Mouse (Mus musculus): Measurements from ENCODE around the gene Nle1. TPM values are rescaled to one million over a fixed set of nuclear protein-coding genes. Genes with fewer than 3 reads are reported as not detected.
"Not testable (repeated sequence)": the region's sequence is repeated elsewhere in the genome, so short reads cannot be mapped to it uniquely, and the experiment has no call there.

Gene Nle1
- polyA plus RNA-seq, 1 experiment from 2014 or later, result 40.3 TPM

DNA sequence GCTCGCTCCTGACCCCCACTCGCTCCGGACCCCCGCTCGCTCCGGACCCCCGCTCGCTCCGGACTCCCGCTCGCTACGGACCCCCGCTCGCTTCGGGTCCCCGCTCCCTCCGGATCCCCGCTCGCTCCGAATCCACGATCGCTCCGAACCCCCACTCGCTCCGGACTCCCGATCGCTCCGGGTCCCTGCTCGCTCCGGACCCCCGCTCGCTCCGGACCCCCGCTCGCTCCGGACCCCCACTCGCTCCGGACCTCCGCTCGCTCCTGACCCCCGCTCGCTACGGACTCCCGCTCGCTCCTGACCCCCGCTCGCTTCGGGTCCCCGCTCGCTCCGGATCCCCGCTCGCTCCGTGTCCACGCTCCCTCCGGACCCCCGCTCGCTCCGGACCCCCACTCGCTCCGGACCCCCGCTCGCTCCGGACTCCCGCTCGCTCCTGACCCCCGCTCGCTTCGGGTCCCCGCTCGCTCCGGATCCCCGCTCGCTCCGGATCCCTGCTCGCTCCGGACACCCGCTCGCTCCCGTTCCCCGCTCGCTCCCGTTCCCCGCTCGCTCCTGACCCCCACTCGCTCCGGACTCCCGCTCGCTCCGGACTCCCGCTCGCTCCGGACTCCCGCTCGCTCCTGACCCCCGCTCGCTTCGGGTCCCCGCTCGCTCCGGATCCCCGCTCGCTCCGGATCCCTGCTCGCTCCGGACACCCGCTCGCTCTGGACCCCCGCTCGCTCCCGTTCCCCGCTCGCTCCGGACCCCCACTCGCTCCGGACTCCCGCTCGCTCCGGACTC is 23.6 kb upstream of the Nle1 start:
- H3K27me3 ChIP-seq (ENCODE audit: low read depth, poor library complexity, severe bottlenecking), result peaks cover 92% of the 10 kb centered on the region
- peak; percentile 17 for DNase-seq (ENCODE audit: low spot score)
- H3K27ac ChIP-seq (replicated peaks); H3K36me3 ChIP-seq; H3K9me3 ChIP-seq (replicated peaks): not testable (repeated sequence)
- H3K4me1 ChIP-seq, result peaks cover 21% of the 10 kb centered on the region
- WGBS, result 1% methylated on average over 119 of the region's 119 CpGs
- peak overlapping the region; percentile 61 for H3K4me3 ChIP-seq

DNA sequence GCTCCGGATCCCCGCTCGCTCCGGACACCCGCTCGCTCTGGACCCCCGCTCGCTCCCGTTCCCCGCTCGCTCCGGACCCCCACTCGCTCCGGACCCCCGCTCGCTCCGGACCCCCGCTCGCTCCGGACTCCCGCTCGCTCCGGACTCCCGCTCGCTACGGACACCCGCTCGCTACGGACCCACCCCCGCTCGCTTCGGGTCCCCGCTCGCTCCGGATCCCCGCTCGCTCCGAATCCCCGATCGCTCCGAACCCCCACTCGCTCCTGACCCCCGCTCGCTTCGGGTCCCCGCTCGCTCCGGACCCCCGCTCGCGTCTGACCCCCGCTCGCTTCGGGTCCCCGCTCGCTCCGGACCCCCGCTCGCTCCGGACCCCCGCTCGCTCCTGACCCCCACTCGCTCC is 22.9 kb upstream of the Nle1 start:
- Histone ChIP-seq H3K4me1 (peaks cover 21% of the 10 kb centered on the region), H3K4me3 (peak overlapping the region; percentile 61), H3K27me3 (ENCODE audit: low read depth, poor library complexity, severe bottlenecking) (peaks cover 92% of the 10 kb centered on the region)
- not testable (repeated sequence) for H3K36me3 ChIP-seq; H3K9me3 ChIP-seq (replicated peaks); DNase-seq (ENCODE audit: low spot score); H3K27ac ChIP-seq (replicated peaks)
- WGBS, result under 1% methylated on average over 58 of the region's 63 CpGs

DNA sequence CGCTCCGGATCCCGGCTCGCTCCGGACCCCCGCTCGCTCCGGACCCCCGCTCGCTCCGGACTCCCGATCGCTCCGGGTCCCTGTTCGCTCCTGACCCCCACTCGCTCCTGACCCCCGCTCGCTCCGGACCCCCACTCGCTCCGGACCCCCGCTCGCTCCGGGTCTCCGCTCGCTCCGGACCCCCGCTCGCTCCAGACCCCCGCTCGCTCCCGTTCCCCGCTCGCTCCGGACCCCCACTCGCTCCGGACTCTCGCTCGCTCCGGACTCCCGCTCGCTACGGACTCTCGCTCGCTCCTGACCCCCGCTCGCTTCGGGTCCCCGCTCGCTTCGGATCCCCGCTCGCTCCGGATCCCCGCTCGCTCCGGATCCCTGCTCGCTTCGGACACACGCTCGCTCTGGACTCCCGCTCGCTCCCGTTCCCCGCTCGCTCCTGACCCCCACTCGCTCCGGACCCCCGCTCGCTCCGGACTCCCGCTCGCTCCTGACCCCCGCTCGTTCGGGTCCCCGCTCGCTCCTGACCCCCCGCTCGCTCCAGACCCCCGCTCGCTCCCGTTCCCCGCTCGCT is 22.3 kb upstream of the Nle1 start:
- Histone ChIP-seq H3K27me3 (ENCODE audit: low read depth, poor library complexity, severe bottlenecking) (peaks cover 92% of the 10 kb centered on the region), H3K4me3 (peak overlapping the region; percentile 61), H3K4me1 (peaks cover 21% of the 10 kb centered on the region)
- peak; percentile 30 for DNase-seq (ENCODE audit: low spot score)
- not testable (repeated sequence) for H3K36me3 ChIP-seq; H3K9me3 ChIP-seq (replicated peaks); H3K27ac ChIP-seq (replicated peaks)
- 1% methylated on average over 85 of the region's 85 CpGs for WGBS

DNA sequence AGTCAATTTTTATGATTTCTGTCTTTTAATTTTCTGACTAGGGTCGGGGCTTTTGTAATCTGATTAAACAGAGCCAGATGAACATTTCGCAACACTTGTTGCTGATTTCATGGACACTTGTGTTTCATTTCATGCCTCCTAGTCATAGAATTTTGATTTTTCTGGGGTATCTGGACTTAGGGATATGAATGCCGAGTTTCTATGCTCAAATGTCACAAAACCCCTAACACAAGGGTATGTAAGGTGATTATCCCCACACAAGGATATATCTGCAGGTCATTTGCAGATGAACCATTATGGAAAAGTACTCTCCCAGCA is 21.4 kb upstream of the Nle1 start:
- Histone ChIP-seq H3K4me3 (no peak overlapping the region), H3K4me1 (peaks cover 21% of the 10 kb centered on the region), H3K9me3 (replicated peaks) (no peaks in the 10 kb centered on the region), H3K36me3 (no peaks in the 10 kb centered on the region), H3K27ac (replicated peaks) (no peak overlapping the region), H3K27me3 (ENCODE audit: low read depth, poor library complexity, severe bottlenecking) (peaks cover 87% of the 10 kb centered on the region)
- whole genome bisulfite sequencing, result 55% methylated on average over 3 of the region's 3 CpGs
- DNase-seq (ENCODE audit: low spot score), result no peak

DNA sequence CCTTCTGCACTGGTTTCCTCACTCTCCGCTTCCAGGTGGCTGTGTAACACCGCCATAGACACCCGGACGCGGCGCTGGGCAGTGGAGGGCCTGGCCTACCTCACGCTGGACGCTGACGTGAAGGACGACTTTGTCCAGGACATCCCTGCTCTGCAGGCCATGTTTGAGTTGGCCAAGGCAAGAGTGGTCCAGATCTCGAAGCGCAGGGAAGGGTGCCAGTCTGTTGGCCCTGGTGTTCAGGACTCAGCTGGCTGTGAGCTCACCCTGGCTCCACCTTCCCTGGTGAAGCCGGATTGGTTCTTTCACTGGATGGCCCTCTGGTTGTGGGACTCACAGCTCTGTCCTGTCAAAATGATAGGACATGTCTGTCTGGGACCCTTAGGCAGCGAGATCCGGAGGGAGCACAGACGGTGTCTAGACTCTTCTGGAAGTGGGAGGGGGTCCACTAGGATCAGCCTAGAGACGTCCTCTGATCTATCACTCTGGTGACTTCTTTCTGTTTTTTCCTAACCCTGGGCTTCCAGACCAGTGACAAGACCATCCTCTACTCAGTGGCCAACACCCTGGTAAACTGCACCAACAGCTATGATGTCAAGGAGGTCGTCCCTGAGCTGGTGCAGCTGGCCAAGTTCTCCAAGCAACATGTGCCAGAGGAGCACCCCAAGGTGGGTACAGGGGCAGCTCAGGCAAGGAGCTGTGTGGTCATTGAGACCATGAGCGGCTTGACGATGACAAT is 20.9 kb upstream of the Nle1 start:
- Histone ChIP-seq H3K9me3 (replicated peaks) (no peaks in the 10 kb centered on the region), H3K27me3 (ENCODE audit: low read depth, poor library complexity, severe bottlenecking) (peaks cover 81% of the 10 kb centered on the region), H3K4me3 (no peak overlapping the region), H3K36me3 (no peaks in the 10 kb centered on the region), H3K4me1 (peaks cover 21% of the 10 kb centered on the region), H3K27ac (replicated peaks) (no peak overlapping the region)
- WGBS, result 28% methylated on average over 20 of the region's 20 CpGs
- peak; percentile 19 for DNase-seq (ENCODE audit: low spot score)

DNA sequence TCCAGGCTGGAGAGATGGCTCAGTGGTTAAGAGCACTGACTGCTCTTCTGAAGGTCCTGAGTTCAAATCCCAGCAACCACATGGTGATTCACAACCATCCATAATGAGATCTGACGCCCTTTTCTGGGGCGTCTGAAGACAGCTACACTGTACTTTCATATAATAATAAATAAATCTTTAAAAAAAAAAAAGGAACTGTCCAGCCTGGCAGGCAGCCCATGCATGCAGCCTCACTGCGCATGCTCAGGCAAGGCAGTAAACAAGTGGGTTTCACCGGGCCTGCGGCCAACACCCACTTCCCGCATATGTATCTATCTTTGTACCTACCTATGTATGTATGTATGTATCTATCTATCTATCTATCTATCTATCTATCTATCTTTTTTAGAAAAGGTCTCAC is 15.7 kb upstream of the Nle1 start:
- H3K4me1 ChIP-seq, result not testable (repeated sequence)

DNA sequence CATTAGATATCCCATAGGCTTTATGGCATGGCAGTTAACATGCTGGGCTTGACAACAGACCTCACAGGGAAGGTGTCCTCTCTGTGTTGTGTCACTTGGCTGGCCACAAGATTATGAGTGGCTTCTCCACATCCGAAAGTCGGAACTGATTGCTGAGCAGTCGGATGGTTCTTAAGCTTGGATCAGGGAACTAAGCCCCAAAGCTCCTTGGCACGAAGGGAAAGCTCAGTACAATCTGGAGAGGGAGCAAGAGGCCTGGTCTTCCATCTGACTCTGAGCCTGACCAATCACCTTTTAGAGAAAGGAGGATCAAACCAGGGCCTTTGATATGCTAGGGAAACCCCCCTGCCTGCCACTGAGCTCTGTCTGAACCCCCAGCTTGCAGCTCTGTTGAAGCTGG is 13.5 kb upstream of the Nle1 start:
- H3K36me3 ChIP-seq, result no peaks in the 10 kb centered on the region
- no peaks in the 10 kb centered on the region for H3K4me1 ChIP-seq
- WGBS, result 70% methylated on average over 4 of the region's 4 CpGs
- H3K4me3 ChIP-seq, result no peak overlapping the region
- H3K27ac ChIP-seq (replicated peaks), result no peak overlapping the region
- no peaks in the 10 kb centered on the region for H3K9me3 ChIP-seq (replicated peaks)
- DNase-seq (ENCODE audit: low spot score), result no peak
- H3K27me3 ChIP-seq (ENCODE audit: low read depth, poor library complexity, severe bottlenecking), result peaks cover 20% of the 10 kb centered on the region

More for the DNA sequence above, 15.7 kb upstream of the Nle1 start:
- H3K27ac ChIP-seq (replicated peaks); H3K9me3 ChIP-seq (replicated peaks); H3K4me3 ChIP-seq; DNase-seq (ENCODE audit: low spot score); H3K36me3 ChIP-seq: not testable (repeated sequence)
- WGBS, result 87% methylated on average over 6 of the region's 6 CpGs
- peaks cover 36% of the 10 kb centered on the region for H3K27me3 ChIP-seq (ENCODE audit: low read depth, poor library complexity, severe bottlenecking)

DNA sequence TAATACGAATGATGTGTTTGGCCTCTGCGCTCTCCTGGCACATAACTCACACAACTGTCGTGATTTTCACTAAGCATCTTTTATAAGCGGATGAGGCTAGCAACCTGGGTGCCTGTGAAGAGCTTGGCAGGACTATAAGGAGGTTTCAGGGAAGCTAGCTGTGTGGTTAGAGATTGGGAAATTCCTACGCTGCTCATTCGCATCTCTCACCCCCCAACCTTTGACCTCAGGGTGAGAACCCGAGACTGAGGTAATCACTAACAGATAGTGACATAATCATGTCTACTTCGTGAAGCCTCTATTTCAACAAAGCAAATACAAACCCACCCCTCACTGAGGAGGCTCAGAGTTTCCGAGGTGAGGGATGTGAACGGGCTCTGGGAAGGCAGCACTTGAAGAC is 12.6 kb upstream of the Nle1 start:
- Histone ChIP-seq H3K4me1 (no peaks in the 10 kb centered on the region), H3K36me3 (no peaks in the 10 kb centered on the region), H3K27ac (replicated peaks) (no peak overlapping the region), H3K4me3 (no peak overlapping the region), H3K27me3 (ENCODE audit: low read depth, poor library complexity, severe bottlenecking) (peaks cover 14% of the 10 kb centered on the region), H3K9me3 (replicated peaks) (no peaks in the 10 kb centered on the region)
- no peak for DNase-seq (ENCODE audit: low spot score)
- WGBS, result 56% methylated on average over 10 of the region's 10 CpGs

DNA sequence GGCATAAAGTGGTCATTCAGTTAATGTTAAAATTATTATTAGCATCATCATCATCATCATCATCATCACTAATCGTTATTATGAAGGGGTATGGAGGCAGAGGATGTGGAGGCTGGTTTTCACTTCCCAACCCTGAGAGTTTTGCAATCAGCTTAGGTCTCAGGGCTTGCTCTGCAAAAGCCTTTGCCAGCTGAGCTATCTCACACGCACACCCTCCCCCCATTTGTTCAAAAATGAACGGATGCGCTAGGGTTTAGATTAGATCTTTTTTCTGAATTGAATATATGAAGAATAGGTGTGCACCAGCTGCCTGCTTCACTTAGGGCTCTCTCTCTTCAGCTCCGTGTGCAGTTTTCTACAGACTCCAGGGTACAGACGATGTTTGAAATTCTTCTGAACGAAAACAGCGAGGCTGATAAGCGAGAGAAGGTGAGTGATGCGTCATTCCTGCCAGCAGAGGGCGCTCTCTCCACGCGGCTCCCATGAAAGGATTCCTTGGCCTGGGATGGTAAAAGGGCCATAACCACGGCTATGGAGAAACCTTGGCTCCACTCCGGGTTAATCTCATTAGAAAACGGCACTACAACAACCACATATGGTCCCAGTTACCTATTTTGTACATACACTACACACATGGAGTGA is 6.6 kb upstream of the Nle1 start:
- H3K9me3 ChIP-seq (replicated peaks), result no peaks in the 10 kb centered on the region
- H3K27ac ChIP-seq (replicated peaks), result no peak overlapping the region
- peak overlapping the region; percentile 40 for H3K4me3 ChIP-seq
- WGBS, result 10% methylated on average over 16 of the region's 16 CpGs
- DNase-seq (ENCODE audit: low spot score), result peak; percentile 84
- H3K27me3 ChIP-seq (ENCODE audit: low read depth, poor library complexity, severe bottlenecking), result peaks cover 37% of the 10 kb centered on the region; the same call in 1 of the 2 replicates
- H3K4me1 ChIP-seq, result no peaks in the 10 kb centered on the region
- no peaks in the 10 kb centered on the region for H3K36me3 ChIP-seq

DNA sequence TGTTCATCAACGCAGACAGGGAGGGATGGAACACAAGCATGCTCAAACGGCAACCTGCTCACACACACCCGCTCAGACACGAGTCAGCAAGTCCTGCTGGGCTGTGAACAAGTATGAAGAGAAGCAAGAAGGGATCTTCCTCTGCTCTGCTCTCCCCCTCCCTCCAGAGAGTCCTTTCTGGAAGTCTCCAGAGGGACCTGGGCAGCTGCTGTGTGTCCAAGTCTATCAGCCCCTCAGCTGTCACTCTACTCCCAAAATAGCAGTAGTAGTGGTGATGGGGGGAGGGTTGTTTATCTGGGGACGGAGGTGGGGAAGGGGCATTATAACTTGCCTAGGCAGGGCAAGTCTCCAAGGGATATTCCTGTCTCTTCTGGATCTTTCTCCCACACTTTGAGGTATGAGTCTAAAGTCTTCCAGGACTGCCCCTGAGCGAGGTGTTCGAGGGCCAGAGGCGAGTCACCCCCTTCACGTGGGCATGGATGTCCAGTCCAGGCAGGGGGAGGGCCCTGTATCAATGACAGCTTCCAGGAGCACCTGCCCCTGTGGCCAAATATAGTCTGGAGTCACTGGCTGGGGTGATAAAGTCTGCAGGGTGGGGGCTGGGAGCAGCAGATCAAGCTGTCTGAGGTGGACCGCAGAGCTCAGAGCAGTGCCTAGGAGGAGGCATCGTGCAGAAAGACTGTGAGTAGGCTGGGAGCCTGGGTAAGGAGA is 2.6 kb upstream of the Nle1 start:
- Histone ChIP-seq H3K9me3 (replicated peaks) (no peaks in the 10 kb centered on the region), H3K4me3 (no peak overlapping the region), H3K27me3 (ENCODE audit: low read depth, poor library complexity, severe bottlenecking) (peaks cover 36% of the 10 kb centered on the region), H3K27ac (replicated peaks) (no peak overlapping the region), H3K36me3 (peaks cover 10% of the 10 kb centered on the region), H3K4me1 (peaks cover 15% of the 10 kb centered on the region)
- no peak for DNase-seq (ENCODE audit: low spot score)
- WGBS, result 84% methylated on average over 11 of the region's 11 CpGs

DNA sequence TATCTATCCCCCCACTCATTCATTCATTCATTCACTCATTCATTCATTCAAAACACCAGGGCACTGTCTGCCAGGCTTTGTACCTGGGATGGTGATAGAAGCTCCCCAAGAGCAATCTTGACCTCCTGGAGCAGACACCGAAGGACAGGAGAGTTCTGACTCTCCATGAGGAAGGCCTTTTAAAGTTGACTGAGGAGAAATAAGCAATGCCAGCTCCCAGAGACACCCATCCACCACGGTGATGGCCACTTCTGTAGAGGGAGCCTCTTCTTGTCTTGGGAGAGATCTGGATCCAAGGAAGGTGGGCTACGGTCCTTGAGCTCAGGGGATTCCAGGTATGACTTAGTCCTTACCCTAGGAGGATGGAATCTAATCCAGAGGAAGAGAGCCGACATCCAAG is 2.0 kb upstream of the Nle1 start, which contains the start of gene Unc45b:
TSS of gene Unc45b (plus strand) at position 301 of the 400 bp plus-strand sequence.
- no peak for DNase-seq (ENCODE audit: low spot score)
- peaks cover 15% of the 10 kb centered on the region for H3K36me3 ChIP-seq
- H3K9me3 ChIP-seq (replicated peaks), result no peaks in the 10 kb centered on the region
- no peak within 1 kb of the TSS for H3K27ac ChIP-seq (replicated peaks)
- WGBS, result 91% methylated on average over 4 of the region's 4 CpGs
- H3K4me3 ChIP-seq, result no peak within 1 kb of the TSS
- H3K4me1 ChIP-seq, result peaks cover 15% of the 10 kb centered on the region
- H3K27me3 ChIP-seq (ENCODE audit: low read depth, poor library complexity, severe bottlenecking), result peaks cover 36% of the 10 kb centered on the region

DNA sequence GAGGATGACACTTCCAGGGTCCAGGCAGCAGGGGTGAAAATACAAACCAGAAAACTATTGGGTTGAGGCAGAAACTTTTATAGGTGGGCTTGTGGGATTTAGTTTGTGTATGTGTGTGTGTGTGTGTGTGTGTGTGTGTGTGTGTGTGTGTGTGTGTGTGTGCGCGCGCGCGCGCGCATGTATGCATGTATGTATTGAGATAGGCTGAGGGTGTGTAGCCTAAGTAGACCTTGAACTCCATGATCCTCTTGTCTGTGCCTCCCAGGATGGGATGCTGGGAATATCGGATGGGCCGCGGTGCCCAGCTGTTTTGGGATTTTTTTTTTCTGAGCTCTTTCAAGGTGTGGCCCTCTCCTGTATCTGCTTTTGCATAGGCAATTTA is 388 bp upstream of the Nle1 start:
- Histone ChIP-seq H3K9me3 (replicated peaks) (no peaks in the 10 kb centered on the region), H3K4me3 (peak overlapping the region; percentile 95), H3K36me3 (peaks cover 32% of the 10 kb centered on the region), H3K4me1 (peaks cover 15% of the 10 kb centered on the region), H3K27me3 (ENCODE audit: low read depth, poor library complexity, severe bottlenecking) (peaks cover 26% of the 10 kb centered on the region), H3K27ac (replicated peaks) (peak overlapping the region; percentile 89)
- DNase-seq (ENCODE audit: low spot score), result no peak
- 61% methylated on average over 10 of the region's 10 CpGs for WGBS

Measured in midbrain, embryonic 10.5 days (tissue).